Mouse (Mus musculus) layer of hippocampus, adult 18-20 months (tissue): Measurements from ENCODE around the gene Sema4a. TPM values are rescaled to one million over a fixed set of nuclear protein-coding genes. Genes with fewer than 3 reads are reported as not detected.

Source experiments
- DNase-seq, 2 experiments: peaks; one replicate each; pipeline ENCODE4 v3.0.0; 2022; ENCODE audit warnings: low spot score in 2 of 2
- microRNA-seq, 2 experiments: library from miRNA; unstranded; fragments of <30 nt; microRNA quantifications; one replicate each; pipeline ENCODE4 v1.2.0; 2021
- total RNA-seq, 2 experiments: library from RNA; stranded (reverse); gene quantifications; 2 replicates each; pipeline ENCODE4 v1.2.3; 2021

The Sema4a gene
- total RNA-seq, 2 experiments from 2014 or later: 40.4 to 41.5 TPM

DNA sequence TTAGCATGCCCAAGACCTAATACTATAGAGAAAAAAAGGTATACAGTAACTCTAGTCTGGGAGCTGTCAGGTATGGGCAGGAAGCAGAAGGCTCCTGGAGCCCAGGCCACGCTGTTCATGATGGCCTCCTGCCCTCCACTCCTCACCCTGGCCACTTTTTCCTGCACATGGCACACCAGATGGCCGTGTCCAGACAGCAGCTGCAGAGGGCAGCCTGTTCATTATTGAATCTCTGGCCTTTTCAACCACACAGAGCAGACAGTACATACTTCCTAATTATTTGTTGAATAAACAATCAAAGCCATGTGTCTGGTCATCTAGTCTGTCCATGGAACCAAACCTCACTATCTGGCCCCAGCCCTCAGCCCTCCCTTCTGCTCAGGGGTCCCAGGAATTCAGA lies 62.3 kb downstream of the Sema4a start:
- DNase-seq: no peak

DNA sequence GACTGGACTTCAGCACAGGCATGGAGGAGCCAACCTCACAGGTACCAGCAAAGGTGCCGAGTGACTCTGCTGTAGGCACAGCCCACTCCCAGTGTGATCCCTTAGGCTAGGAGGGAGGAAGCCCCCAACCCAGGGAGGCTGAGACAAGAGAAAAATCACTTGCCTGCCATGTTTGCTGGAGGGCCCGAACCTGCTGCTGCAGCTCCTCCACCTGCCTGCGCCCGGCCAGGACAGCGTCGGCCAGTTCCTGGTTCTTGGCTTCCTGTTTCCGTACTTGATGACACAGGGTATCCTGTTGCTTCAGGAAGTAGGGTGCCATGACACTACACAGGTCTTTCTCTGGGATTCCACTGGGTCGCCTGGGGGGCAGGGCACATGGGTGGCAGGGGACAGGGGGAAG lies 65.2 kb downstream of the Sema4a start:
- DNase-seq: no peak

- DNase-seq: no peak
Measured at GRCm38 (mm10) chr3:88395288-88395687, 65.7 kb downstream of the Sema4a start.

GRCm38 (mm10) chr3:88393776-88394375 lies 67.1 kb downstream of the Sema4a start:
- no peak for DNase-seq

Small RNAs within 50 kb of the gene (microRNA-seq; reads per million reads assigned to microRNA genes)
- gene Mir7011: 0.39 to 0.99 reads per million in 2 experiments

Other genes starting within 250 kb of the Sema4a start
- gene Rhbg, start 206.5 kb downstream of the Sema4a start, total RNA-seq: not detected
- gene Gm38392, start 174.0 kb downstream of the Sema4a start, total RNA-seq: under 1 TPM; 0.52 to 0.71 TPM
- gene Tsacc, start 164.2 kb downstream of the Sema4a start, total RNA-seq: 1 to 10 TPM; 2.7 to 3.9 TPM
- 100 to 1,000 TPM; 186 to 189 TPM for gene Cct3, start 164.1 kb downstream of the Sema4a start, total RNA-seq
- 10 to 100 TPM; 89.8 to 94.5 TPM for gene Glmp, start 136.2 kb downstream of the Sema4a start, total RNA-seq
- 1 to 10 TPM; 1.5 to 2.3 TPM for gene Tmem79, start 125.0 kb downstream of the Sema4a start, total RNA-seq
- gene Smg5, start 124.9 kb downstream of the Sema4a start, total RNA-seq: 10 to 100 TPM; 64.5 to 65.7 TPM
- gene Paqr6, start 96.6 kb downstream of the Sema4a start, total RNA-seq: 10 to 100 TPM; 14.0 to 16.6 TPM
- gene Bglap3, start 88.4 kb downstream of the Sema4a start, total RNA-seq: under 1 TPM; 0.23 to 0.97 TPM
- gene Bglap2, start 82.5 kb downstream of the Sema4a start, total RNA-seq: not detected
- gene Bglap, start 76.7 kb downstream of the Sema4a start, total RNA-seq: not detected
- gene Pmf1, start 50.9 kb downstream of the Sema4a start, total RNA-seq: 1 to 10 TPM; 5.9 to 6.5 TPM
- gene Slc25a44, start 36.0 kb downstream of the Sema4a start, total RNA-seq: 10 to 100 TPM; 71.9 to 73.0 TPM
- gene Lmna, start 48.8 kb upstream of the Sema4a start, total RNA-seq: 10 to 100 TPM; 36.5 to 40.2 TPM
- 1 to 10 TPM; 2.0 to 2.2 TPM for gene Mex3a, start 71.2 kb upstream of the Sema4a start, total RNA-seq
- gene Rab25, start 87.1 kb upstream of the Sema4a start, total RNA-seq: not detected
- 100 to 1,000 TPM; 112 to 113 TPM for gene Lamtor2, start 91.9 kb upstream of the Sema4a start, total RNA-seq
- gene Ubqln4, start 92.6 kb upstream of the Sema4a start, total RNA-seq: 100 to 1,000 TPM; 118 to 122 TPM
- gene Ssr2, start 114.7 kb upstream of the Sema4a start, total RNA-seq: 10 to 100 TPM; 91.5 to 97.2 TPM
- gene Arhgef2, start 144.8 kb upstream of the Sema4a start, total RNA-seq: 100 to 1,000 TPM; 237 to 255 TPM
- gene Rxfp4, start 192.0 kb upstream of the Sema4a start, total RNA-seq: not detected
- gene Khdc4, start 224.6 kb upstream of the Sema4a start, total RNA-seq: 10 to 100 TPM; 49.3 to 59.6 TPM